Mouse (Mus musculus) stomach, embryonic 16.5 days (tissue): Measurements from ENCODE around the gene Frem2. TPM values are rescaled to one million over a fixed set of nuclear protein-coding genes. Genes with fewer than 3 reads are reported as not detected.

Experiments used
- ATAC-seq: fragments of 200-750 bp; cut with Nextera tagmentation; 2 replicates; pipeline ENCODE4 v1.8.0; 2017; ENCODE audit warnings: moderate number of reproducible peaks, moderate TSS enrichment; ENCODE audit not compliant: insufficient read depth, low FRiP score
- H3K27ac ChIP-seq: fragments of 300-500 bp; sonication (generic); 2 replicates; pipeline ENCODE4 v1.5.1; 2014; ENCODE audit warnings: low read length
- H3K27me3 ChIP-seq: fragments of 300-500 bp; sonication (generic); 2 replicates; pipeline ENCODE4 v1.6.1; 2014; ENCODE audit warnings: low read length, control low read depth, mixed read lengths; ENCODE audit not compliant: control insufficient read depth, insufficient read depth
- H3K36me3 ChIP-seq: fragments of 300-500 bp; sonication (generic); 2 replicates; pipeline ENCODE4 v1.6.1; 2014; ENCODE audit warnings: low read length; ENCODE audit not compliant: control insufficient read depth, insufficient read depth
- H3K4me1 ChIP-seq: fragments of 300-500 bp; sonication (generic); 2 replicates; pipeline ENCODE4 v1.6.1; 2014; ENCODE audit warnings: low read length, control low read depth, mixed read lengths; ENCODE audit not compliant: control insufficient read depth, insufficient read depth
- H3K4me2 ChIP-seq: fragments of 300-500 bp; sonication (generic); 2 replicates; pipeline ENCODE4 v1.6.1; 2014; ENCODE audit warnings: low read depth, low read length, mixed read lengths
- H3K4me3 ChIP-seq: fragments of 300-500 bp; sonication (generic); replicated peaks from 2 replicates; pipeline ENCODE4 v1.5.1; 2014; ENCODE audit warnings: mild to moderate bottlenecking, low read length
- H3K9ac ChIP-seq: fragments of 300-500 bp; sonication (generic); 2 replicates; pipeline ENCODE4 v1.6.1; 2014; ENCODE audit warnings: low read length
- H3K9me3 ChIP-seq: fragments of 300-500 bp; sonication (generic); replicated peaks from 2 replicates; pipeline ENCODE4 v1.6.1; 2016; ENCODE audit warnings: low read length, control low read depth; ENCODE audit not compliant: control insufficient read depth
- WGBS: fragments of 180-500 bp; shearing (Covaris S2); extraction: QIAGEN DNeasy Blood & Tissue Kit; methylation state at CpG from one replicate; pipeline ENCODE4 v1.1.7; 2014; 5-methylcytosine and 5-hydroxymethylcytosine counted together
- polyA plus RNA-seq: library from polyadenylated mRNA; unstranded; fragments of >200 nt; fragmentation: Nextera tagmentation; extraction: Ambion mirVana; gene quantifications from 2 replicates; pipeline ENCODE4 v1.2.1, GENCODE M21; 2015

Frem2 gene
- polyA plus RNA-seq: 16.4 TPM in 2 replicates

DNA sequence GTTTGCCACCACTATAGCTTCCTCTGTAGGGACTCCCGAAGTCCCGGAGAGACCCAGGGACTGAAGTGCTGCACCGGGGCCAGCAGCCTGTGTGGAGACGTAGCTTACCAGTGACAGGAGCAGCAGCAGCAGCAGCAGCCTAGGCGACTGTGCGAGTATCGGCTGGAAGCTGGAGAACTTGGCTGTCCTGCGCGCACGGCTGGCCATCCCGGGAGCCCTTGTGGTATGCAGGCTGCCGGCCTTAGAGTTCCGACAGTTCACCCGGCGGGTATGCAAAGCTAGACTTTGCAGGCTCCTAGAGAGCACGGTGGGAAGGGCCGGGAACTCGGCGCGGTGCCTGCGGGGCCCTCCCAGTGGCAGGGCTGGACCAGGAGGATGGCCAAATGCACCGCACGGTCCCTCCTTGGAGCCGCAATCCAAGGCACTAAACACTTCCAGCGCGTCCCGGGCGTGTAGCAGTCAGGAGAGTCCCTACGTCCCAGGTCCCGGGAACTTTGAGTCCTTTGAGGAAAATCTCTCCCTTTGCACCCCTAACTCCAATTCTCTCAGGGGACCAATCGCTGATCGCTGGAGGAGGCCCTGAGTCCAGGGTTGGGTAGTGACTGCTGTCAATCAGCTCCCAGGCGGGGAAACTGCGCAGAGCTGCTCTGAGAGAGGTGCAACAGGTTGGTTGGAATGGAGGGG, at the start of gene Frem2:
Gene Frem2, minus strand, starts transcription at position 478 of the 684 bp plus-strand sequence.
- peak within 1 kb of the TSS; percentile 72 for H3K4me2 ChIP-seq
- H3K27ac ChIP-seq: peak within 1 kb of the TSS; percentile 60
- ATAC-seq: peak; percentile 95
- no peaks in the 10 kb centered on the region; the same call in 1 of the 2 replicates for H3K4me1 ChIP-seq
- H3K36me3 ChIP-seq: peaks cover 32% of the 10 kb centered on the region
- peak within 1 kb of the TSS; percentile 65 for H3K9ac ChIP-seq
- H3K4me3 ChIP-seq: peak within 1 kb of the TSS; percentile 59
- peaks cover 34% of the 10 kb centered on the region for H3K9me3 ChIP-seq
- no peaks in the 10 kb centered on the region for H3K27me3 ChIP-seq
- under 1% methylated on average over 34 of the region's 34 CpGs for WGBS

DNA sequence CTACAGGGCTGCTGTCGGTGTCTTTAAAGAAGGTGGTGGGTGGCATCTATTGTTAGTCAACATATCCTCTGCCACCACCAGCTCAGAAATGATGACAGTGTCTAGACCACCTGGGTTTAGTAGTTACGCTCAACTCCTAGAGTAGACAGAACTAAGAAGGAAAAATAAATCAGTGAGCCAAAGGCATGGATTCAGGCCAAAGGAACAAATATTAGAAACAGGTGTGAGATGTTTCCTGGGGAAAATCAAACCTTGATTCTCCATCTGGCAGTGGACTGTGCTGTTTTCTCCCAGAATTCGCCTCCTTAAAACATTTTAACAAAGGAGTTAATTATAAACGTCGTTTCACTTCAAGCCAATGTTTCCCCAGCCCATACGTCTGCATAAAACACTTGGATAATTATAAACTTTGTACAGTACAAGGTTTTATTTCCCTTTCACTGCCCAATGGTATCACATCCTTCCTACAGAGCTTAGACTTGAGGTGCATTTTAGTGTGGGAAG, 48.9 kb upstream of the Frem2 start:
- H3K4me1 ChIP-seq: peaks cover 2% of the 10 kb centered on the region; the same call in 1 of the 2 replicates
- no peaks in the 10 kb centered on the region for H3K36me3 ChIP-seq
- H3K27ac ChIP-seq: no peak overlapping the region
- H3K4me2 ChIP-seq: no peak overlapping the region
- 50% methylated on average over 6 of the region's 6 CpGs for WGBS
- H3K9ac ChIP-seq: no peak overlapping the region
- no peaks in the 10 kb centered on the region for H3K27me3 ChIP-seq
- ATAC-seq: no peak
- H3K9me3 ChIP-seq: no peaks in the 10 kb centered on the region
- no peak overlapping the region for H3K4me3 ChIP-seq

GRCm38 (mm10) chr3:53703126-53703505, 46.0 kb upstream of the Frem2 start:
- Histone ChIP-seq H3K9ac (no peak overlapping the region), H3K4me2 (no peak overlapping the region), H3K9me3 (no peaks in the 10 kb centered on the region), H3K36me3 (no peaks in the 10 kb centered on the region), H3K4me3 (no peak overlapping the region), H3K4me1 (peaks cover 2% of the 10 kb centered on the region; the same call in 1 of the 2 replicates), H3K27me3 (no peaks in the 10 kb centered on the region), H3K27ac (no peak overlapping the region)
- no peak for ATAC-seq
- 71% methylated on average over 8 of the region's 8 CpGs for WGBS

- no peak overlapping the region for H3K27ac ChIP-seq
- no peaks in the 10 kb centered on the region for H3K9me3 ChIP-seq
- ATAC-seq: no peak
- H3K36me3 ChIP-seq: no peaks in the 10 kb centered on the region
- H3K4me2 ChIP-seq: no peak overlapping the region
- H3K4me3 ChIP-seq: no peak overlapping the region
- 32% methylated on average over 9 of the region's 9 CpGs for WGBS
- no peak overlapping the region for H3K9ac ChIP-seq
- peaks cover 2% of the 10 kb centered on the region; the same call in 1 of the 2 replicates for H3K4me1 ChIP-seq
- no peaks in the 10 kb centered on the region for H3K27me3 ChIP-seq
Observed at GRCm38 (mm10) chr3:53702421-53703125, 45.4 kb upstream of the Frem2 start.

DNA sequence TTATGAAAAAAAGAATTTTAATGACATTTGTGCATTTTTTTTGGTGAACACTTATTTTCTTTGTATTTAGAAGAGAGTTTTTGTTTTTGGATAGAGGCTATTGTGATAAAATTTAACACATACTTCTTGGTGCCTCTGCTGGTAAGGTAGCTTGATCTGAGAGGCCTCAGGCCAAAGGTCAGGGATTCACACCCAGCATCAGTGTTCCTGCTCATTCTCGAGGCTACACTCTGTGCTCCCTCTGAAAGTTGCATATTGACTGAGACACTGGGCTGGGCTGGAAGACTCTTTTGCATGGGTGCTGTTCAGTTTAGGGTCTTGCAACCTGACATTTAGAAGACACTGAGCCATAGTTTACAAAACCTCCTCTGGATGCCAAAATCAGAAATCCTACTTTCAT, 44.8 kb upstream of the Frem2 start:
- Histone ChIP-seq H3K4me2 (no peak overlapping the region), H3K9ac (no peak overlapping the region), H3K36me3 (no peaks in the 10 kb centered on the region), H3K4me1 (peaks cover 2% of the 10 kb centered on the region; the same call in 1 of the 2 replicates), H3K4me3 (no peak overlapping the region), H3K27me3 (no peaks in the 10 kb centered on the region), H3K27ac (no peak overlapping the region), H3K9me3 (no peaks in the 10 kb centered on the region)
- WGBS: 44% methylated on average over 1 of the region's 1 CpGs
- ATAC-seq: no peak

DNA sequence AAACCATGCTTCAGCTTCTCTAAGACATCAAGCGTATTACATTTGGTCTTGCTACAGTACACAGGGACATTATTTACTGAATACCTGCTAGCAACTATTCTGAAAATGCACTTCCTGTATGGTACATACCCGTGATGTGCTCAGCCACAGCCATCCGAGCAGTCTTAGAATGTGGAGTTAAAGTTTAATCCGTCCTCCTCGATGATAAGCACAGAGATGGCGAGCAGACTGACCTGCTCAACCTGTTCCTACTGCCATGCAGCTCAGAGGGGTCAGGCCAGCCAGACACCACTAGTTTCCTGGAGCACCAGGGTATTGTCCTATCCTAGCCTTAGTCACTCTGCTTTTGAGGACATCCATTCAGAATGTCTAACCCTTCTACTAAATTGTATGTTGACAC, 30.6 kb upstream of the Frem2 start:
- H3K4me3 ChIP-seq: no peak overlapping the region
- ATAC-seq: peak; percentile 97
- no peak overlapping the region for H3K27ac ChIP-seq
- no peaks in the 10 kb centered on the region for H3K36me3 ChIP-seq
- H3K9ac ChIP-seq: no peak overlapping the region
- no peaks in the 10 kb centered on the region for H3K4me1 ChIP-seq
- H3K4me2 ChIP-seq: no peak overlapping the region
- WGBS: 51% methylated on average over 6 of the region's 6 CpGs
- H3K27me3 ChIP-seq: no peaks in the 10 kb centered on the region
- H3K9me3 ChIP-seq: no peaks in the 10 kb centered on the region

GRCm38 (mm10) chr3:53682244-53682643, 25.1 kb upstream of the Frem2 start:
- Histone ChIP-seq H3K27ac (no peak overlapping the region), H3K9me3 (no peaks in the 10 kb centered on the region), H3K27me3 (no peaks in the 10 kb centered on the region), H3K9ac (no peak overlapping the region), H3K4me2 (no peak overlapping the region), H3K4me3 (no peak overlapping the region), H3K4me1 (no peaks in the 10 kb centered on the region), H3K36me3 (no peaks in the 10 kb centered on the region)
- WGBS: 52% methylated on average over 2 of the region's 2 CpGs
- no peak; the same call in 1 of the 2 replicates for ATAC-seq

DNA sequence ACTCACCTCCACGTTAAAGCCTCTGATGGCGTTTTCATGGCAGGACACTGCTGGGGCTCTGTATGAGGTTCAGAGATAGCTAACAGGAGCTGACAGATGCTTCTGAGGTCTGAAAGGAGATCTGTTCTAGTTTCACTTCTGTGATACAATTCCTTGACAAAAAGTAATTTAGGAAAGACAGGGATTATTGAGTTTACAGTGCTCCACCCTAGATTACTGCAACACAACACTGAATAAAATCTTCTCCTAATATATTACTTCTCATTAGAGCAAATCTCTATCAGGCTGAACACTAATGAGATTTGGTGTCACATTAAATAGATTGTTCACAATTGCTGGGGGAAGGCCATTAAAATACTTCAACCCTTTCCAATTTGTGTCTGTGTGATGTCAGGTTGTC, 23.7 kb upstream of the Frem2 start:
- no peak for ATAC-seq
- Histone ChIP-seq H3K4me1 (no peaks in the 10 kb centered on the region), H3K4me2 (no peak overlapping the region), H3K4me3 (no peak overlapping the region), H3K9me3 (no peaks in the 10 kb centered on the region), H3K27ac (no peak overlapping the region), H3K36me3 (no peaks in the 10 kb centered on the region), H3K27me3 (no peaks in the 10 kb centered on the region), H3K9ac (no peak overlapping the region)
- 37% methylated on average over 2 of the region's 2 CpGs for WGBS

DNA sequence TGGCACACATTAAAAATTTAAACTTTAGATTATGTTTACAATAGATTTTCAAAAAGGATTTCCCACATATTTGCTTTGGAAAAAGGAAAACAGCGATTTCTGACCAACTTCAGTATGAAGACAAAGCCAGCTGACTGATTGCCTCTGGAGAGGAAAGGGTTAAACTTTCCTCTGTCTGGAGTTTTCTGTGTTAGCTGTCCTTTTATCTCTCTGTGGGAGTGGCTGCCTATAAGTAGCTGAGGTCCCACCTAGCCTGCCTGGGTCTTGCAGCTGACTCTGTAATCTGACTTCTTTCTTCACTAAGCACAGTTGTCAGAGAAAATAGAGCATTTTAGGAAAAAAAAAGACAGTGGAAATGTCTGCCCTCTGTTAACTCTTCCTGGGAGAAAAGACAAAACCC, 17.1 kb upstream of the Frem2 start:
- Histone ChIP-seq H3K27me3 (no peaks in the 10 kb centered on the region), H3K9me3 (no peaks in the 10 kb centered on the region), H3K4me1 (peaks cover 7% of the 10 kb centered on the region), H3K4me3 (no peak overlapping the region), H3K4me2 (no peak overlapping the region), H3K36me3 (no peaks in the 10 kb centered on the region), H3K9ac (no peak overlapping the region), H3K27ac (no peak overlapping the region)
- peak; percentile 73; the same call in 1 of the 2 replicates for ATAC-seq
- 16% methylated on average over 1 of the region's 1 CpGs for WGBS
